Comparison of ENCODE assay signal across 8 mouse cellular contexts in genomic region chr11:103028176-103028891, GRCm38 (mm10). TPM values are rescaled to one million over a fixed set of nuclear protein-coding genes. Genes with fewer than 3 reads are reported as not detected.
A peak's percentile ranks its signal among the peaks of the same experiment; 100 is the strongest.
DNase-seq lines count a peak whose midpoint lies in the region; ATAC-seq and TF ChIP-seq lines count a peak whose summit lies in the region.

TSS of gene Nmt1 (plus strand) at chr11:103028190.
TSS of gene Dcakd (minus strand) at chr11:103028333.

- no peaks in the 10 kb centered on the region for H3K27me3 ChIP-seq in forebrain, embryonic 10.5 days (ENCODE audit: poor library complexity, severe bottlenecking)
- H3K27me3 ChIP-seq in heart, embryonic 15.5 days: no peaks in the 10 kb centered on the region
- H3K27me3 ChIP-seq in liver, embryonic 14.5 days (ENCODE audit: control insufficient read depth, insufficient read depth, low read length): no peaks in the 10 kb centered on the region
- H3K27me3 ChIP-seq in neural tube, embryonic 11.5 days (ENCODE audit: control insufficient read depth, insufficient read depth, low read length): no peaks in the 10 kb centered on the region
- no peaks in the 10 kb centered on the region for H3K27me3 ChIP-seq in stomach, postnatal 0 days (ENCODE audit: control insufficient read depth, insufficient read depth, low read length)

- peak; percentile 68; the same call in 1 of the 2 replicates for TF ChIP-seq EP300 in liver, embryonic 14.5 days (IDR thresholded peaks at IDR 0.05; ENCODE audit: low read depth)
- TF ChIP-seq EP300 in stomach, postnatal 0 days (optimal IDR thresholded peaks at IDR 0.05): peak; percentile 78

- peak within 1 kb of the TSS; percentile 90 for H3K27ac ChIP-seq in forebrain, embryonic 10.5 days
- peak within 1 kb of the TSS; percentile 85 for H3K27ac ChIP-seq in heart, embryonic 15.5 days
- H3K27ac ChIP-seq in liver, embryonic 14.5 days: peak within 1 kb of the TSS; percentile 75
- no peak within 1 kb of the TSS; the same call in 1 of the 2 replicates for H3K27ac ChIP-seq in neural tube, embryonic 11.5 days (ENCODE audit: low read depth, low read length)
- peak within 1 kb of the TSS; percentile 72 for H3K27ac ChIP-seq in stomach, postnatal 0 days (replicated peaks)

- DNase-seq in CD8-positive naive resting alpha-beta T cell, adult 2 months (ENCODE audit: low read depth in 2 of 2, low spot score in 2 of 2): peak; percentile 91 to 93
- DNase-seq in c-Kit-positive CD71-negative TER-119-negative erythroid progenitor cells, embryonic 14.5 days (ENCODE audit: low read depth): peak; percentile 92
- DNase-seq in forebrain, embryonic 10.5 days (ENCODE audit: extremely low spot score, low spot score): peak; percentile 96
- peak; percentile 94 to 98 for DNase-seq in kidney, postnatal 25 days
- peak; percentile 94 to 96 (median 96) for DNase-seq in liver, embryonic 14.5 days (ENCODE audit: low read depth in 3 of 3, low spot score in 3 of 3)
- peak; percentile 95 for DNase-seq in neural tube, embryonic 11.5 days (ENCODE audit: low spot score)
- peak; percentile 94 for DNase-seq in stomach, postnatal 0 days (ENCODE audit: low spot score)

- H3K9ac ChIP-seq in heart, embryonic 15.5 days: peak within 1 kb of the TSS; percentile 74
- H3K9ac ChIP-seq in liver, embryonic 14.5 days (replicated peaks): peak within 1 kb of the TSS; percentile 75
- peak within 1 kb of the TSS; percentile 70 for H3K9ac ChIP-seq in neural tube, embryonic 11.5 days (ENCODE audit: low read length)
- H3K9ac ChIP-seq in stomach, postnatal 0 days (ENCODE audit: low read length): peak within 1 kb of the TSS; percentile 69

- peak within 1 kb of the TSS; percentile 72 for H3K4me2 ChIP-seq in heart, embryonic 15.5 days
- H3K4me2 ChIP-seq in liver, embryonic 14.5 days (ENCODE audit: low read depth): peak within 1 kb of the TSS; percentile 89
- H3K4me2 ChIP-seq in neural tube, embryonic 11.5 days (ENCODE audit: low read depth): peak within 1 kb of the TSS; percentile 59
- H3K4me2 ChIP-seq in stomach, postnatal 0 days (replicated peaks; ENCODE audit: low read depth): peak within 1 kb of the TSS; percentile 67

- TF ChIP-seq CTCF in liver, embryonic 14.5 days (IDR thresholded peaks at IDR 0.05; ENCODE audit: low read depth): 0 out of 2 replicates have a peak, but pooled peaks have one; percentile 6
- 0 out of 2 replicates have a peak, but pooled peaks have one; percentile 15 for TF ChIP-seq CTCF in stomach, postnatal 0 days (IDR thresholded peaks at IDR 0.05; ENCODE audit: low read depth)

- peak; percentile 98 for ATAC-seq in heart, embryonic 15.5 days (replicated peaks; ENCODE audit: insufficient number of reproducible peaks, insufficient read depth, low FRiP score, low read depth)
- peak; percentile 97 for ATAC-seq in liver, embryonic 14.5 days (ENCODE audit: insufficient read depth)
- ATAC-seq in neural tube, embryonic 11.5 days (ENCODE audit: insufficient read depth, low FRiP score, low TSS enrichment): peak; percentile 97
- peak; percentile 99 for ATAC-seq in stomach, postnatal 0 days (ENCODE audit: low FRiP score, low TSS enrichment)

- H3K4me3 ChIP-seq in forebrain, embryonic 10.5 days: peak within 1 kb of the TSS; percentile 70
- H3K4me3 ChIP-seq in heart, embryonic 15.5 days: peak within 1 kb of the TSS; percentile 89
- peak within 1 kb of the TSS; percentile 73 to 100 for H3K4me3 ChIP-seq in liver, embryonic 14.5 days (ENCODE audit: insufficient read depth in 1 of 2, low read depth in 2 of 2, low read length in 2 of 2)
- peak within 1 kb of the TSS; percentile 52 for H3K4me3 ChIP-seq in neural tube, embryonic 11.5 days (ENCODE audit: low read depth, low read length)
- H3K4me3 ChIP-seq in stomach, postnatal 0 days (ENCODE audit: low read depth, low read length): peak within 1 kb of the TSS; percentile 69

- peaks cover 24% of the 10 kb centered on the region for H3K4me1 ChIP-seq in forebrain, embryonic 10.5 days
- H3K4me1 ChIP-seq in heart, embryonic 15.5 days (replicated peaks): peaks cover 29% of the 10 kb centered on the region
- peaks cover 16 to 20% of the 10 kb centered on the region in 2 experiments for H3K4me1 ChIP-seq in liver, embryonic 14.5 days (replicated peaks; ENCODE audit: control insufficient read depth in 2 of 2, insufficient read depth in 2 of 2, low read length in 1 of 2)
- peaks cover 6% of the 10 kb centered on the region for H3K4me1 ChIP-seq in neural tube, embryonic 11.5 days (ENCODE audit: control insufficient read depth, insufficient read depth, low read length)
- H3K4me1 ChIP-seq in stomach, postnatal 0 days (replicated peaks; ENCODE audit: control insufficient read depth, insufficient read depth): peaks cover 11% of the 10 kb centered on the region

- under 1% methylated on average over 36 of the region's 36 CpGs for WGBS in forebrain, embryonic 10.5 days
- under 1% methylated on average over 36 of the region's 36 CpGs for WGBS in heart, embryonic 15.5 days
- WGBS in liver, embryonic 14.5 days (ENCODE audit: insufficient replicate concordance): 0% methylated on average over 36 of the region's 36 CpGs
- WGBS in neural tube, embryonic 11.5 days: under 1% methylated on average over 36 of the region's 36 CpGs
- under 1% methylated on average over 36 of the region's 36 CpGs for WGBS in stomach, postnatal 0 days

- H3K9me3 ChIP-seq in forebrain, embryonic 10.5 days: no peaks in the 10 kb centered on the region
- no peaks in the 10 kb centered on the region for H3K9me3 ChIP-seq in heart, embryonic 15.5 days (replicated peaks)
- no peaks in the 10 kb centered on the region for H3K9me3 ChIP-seq in liver, embryonic 14.5 days (ENCODE audit: control insufficient read depth, low read length)
- H3K9me3 ChIP-seq in neural tube, embryonic 11.5 days (ENCODE audit: control insufficient read depth, low read length): no peaks in the 10 kb centered on the region
- no peaks in the 10 kb centered on the region for H3K9me3 ChIP-seq in stomach, postnatal 0 days (ENCODE audit: control insufficient read depth, low read length)

- peaks cover 45% of the 10 kb centered on the region for H3K36me3 ChIP-seq in forebrain, embryonic 10.5 days (replicated peaks)
- H3K36me3 ChIP-seq in heart, embryonic 15.5 days: peaks cover 9% of the 10 kb centered on the region
- peaks cover 13% of the 10 kb centered on the region for H3K36me3 ChIP-seq in liver, embryonic 14.5 days (replicated peaks; ENCODE audit: control insufficient read depth, insufficient read depth, low read depth)
- no peaks in the 10 kb centered on the region for H3K36me3 ChIP-seq in neural tube, embryonic 11.5 days (ENCODE audit: control insufficient read depth, insufficient read depth, low read length)
- no peaks in the 10 kb centered on the region for H3K36me3 ChIP-seq in stomach, postnatal 0 days (ENCODE audit: control insufficient read depth, insufficient read depth, low read length)

RNA-seq across cellular contexts. Expression of gene Nmt1, which starts in this region (rescaled TPM):
- 62.4 and 66.0 TPM in 2 replicates for polyA plus RNA-seq in forebrain, embryonic 10.5 days (2016; fragmentation: Nextera tagmentation; extraction: Ambion mirVana)
- 39.1 and 47.8 TPM in 2 replicates for polyA plus RNA-seq in heart, embryonic 15.5 days (2015; fragmentation: Nextera tagmentation; extraction: Ambion mirVana)
- 18.4 and 22.3 TPM in 2 replicates for polyA plus RNA-seq in liver, embryonic 14.5 days (2012; rRNA removed)
- polyA plus RNA-seq in liver, embryonic 14.5 days (2014; fragmentation: Nextera tagmentation; extraction: Ambion mirVana): 44.3 and 51.2 TPM in 2 replicates
- 51.5 and 53.3 TPM in 2 replicates for polyA plus RNA-seq in neural tube, embryonic 11.5 days (2014; fragmentation: Nextera tagmentation; extraction: Ambion mirVana)
- polyA plus RNA-seq in stomach, postnatal 0 days (2015; fragmentation: Nextera tagmentation; extraction: Ambion mirVana): 45.9 and 52.3 TPM in 2 replicates

RNA-seq across cellular contexts. Expression of gene Dcakd, which starts in this region (rescaled TPM):
- polyA plus RNA-seq in forebrain, embryonic 10.5 days (2016; fragmentation: Nextera tagmentation; extraction: Ambion mirVana): 261 and 275 TPM in 2 replicates
- polyA plus RNA-seq in heart, embryonic 15.5 days (2015; fragmentation: Nextera tagmentation; extraction: Ambion mirVana): 64.8 and 89.4 TPM in 2 replicates
- 25.1 and 27.8 TPM in 2 replicates for polyA plus RNA-seq in liver, embryonic 14.5 days (2012; rRNA removed)
- 25.7 and 30.6 TPM in 2 replicates for polyA plus RNA-seq in liver, embryonic 14.5 days (2014; fragmentation: Nextera tagmentation; extraction: Ambion mirVana)
- 319 and 323 TPM in 2 replicates for polyA plus RNA-seq in neural tube, embryonic 11.5 days (2014; fragmentation: Nextera tagmentation; extraction: Ambion mirVana)
- 36.8 and 42.3 TPM in 2 replicates for polyA plus RNA-seq in stomach, postnatal 0 days (2015; fragmentation: Nextera tagmentation; extraction: Ambion mirVana)
